Mouse (Mus musculus) limb, embryonic 11.5 days (tissue): ENCODE measurements around the gene Eef1b2. TPM values are rescaled to one million over a fixed set of nuclear protein-coding genes. Genes with fewer than 3 reads are reported as not detected.

Source experiments
- ATAC-seq: fragments of 200-750 bp; cut with Nextera tagmentation; 2 replicates; pipeline ENCODE4 v1.8.0; 2017; ENCODE audit warnings: low read depth; ENCODE audit not compliant: insufficient number of reproducible peaks, low FRiP score, low TSS enrichment
- DNase-seq: peaks from one replicate; pipeline ENCODE4 v3.0.0-alpha.2; 2015; ENCODE audit warnings: low spot score
- H3K27ac ChIP-seq: fragments of 300-500 bp; sonication (generic); replicated peaks from 2 replicates; pipeline ENCODE4 v1.5.1; 2014; ENCODE audit warnings: low read depth, mild to moderate bottlenecking, low read length
- H3K27me3 ChIP-seq: fragments of 300-500 bp; sonication (generic); 2 replicates; pipeline ENCODE4 v1.6.1; 2014; ENCODE audit warnings: mild to moderate bottlenecking, low read length, mixed read lengths; ENCODE audit not compliant: control insufficient read depth, insufficient read depth
- H3K36me3 ChIP-seq: fragments of 300-500 bp; sonication (generic); 2 replicates; pipeline ENCODE4 v1.6.1; 2014; ENCODE audit warnings: mild to moderate bottlenecking, low read length, moderate library complexity, mixed read lengths; ENCODE audit not compliant: control insufficient read depth, insufficient read depth
- H3K4me1 ChIP-seq: fragments of 300-500 bp; sonication (generic); 2 replicates; pipeline ENCODE4 v1.6.1; 2014; ENCODE audit warnings: low read length, mixed read lengths; ENCODE audit not compliant: control insufficient read depth, insufficient read depth
- H3K4me2 ChIP-seq: fragments of 300-500 bp; sonication (generic); 2 replicates; pipeline ENCODE4 v1.6.1; 2014; ENCODE audit warnings: low read depth, mild to moderate bottlenecking, moderate library complexity; ENCODE audit not compliant: severe bottlenecking
- H3K4me3 ChIP-seq: fragments of 300-500 bp; sonication (generic); 2 replicates; pipeline ENCODE4 v1.5.1; 2014; ENCODE audit warnings: low read depth, low read length
- H3K9ac ChIP-seq: fragments of 300-500 bp; sonication (generic); 2 replicates; pipeline ENCODE4 v1.6.1; 2014; ENCODE audit warnings: mild to moderate bottlenecking, low read length
- H3K9me3 ChIP-seq: fragments of 300-500 bp; sonication (generic); 2 replicates; pipeline ENCODE4 v1.6.1; 2016; ENCODE audit warnings: low read length; ENCODE audit not compliant: control insufficient read depth
- WGBS: fragments of 180-500 bp; shearing (Covaris S2); extraction: QIAGEN DNeasy Blood & Tissue Kit; methylation state at CpG from one replicate; pipeline ENCODE4 v1.1.7; 2014; 5-methylcytosine and 5-hydroxymethylcytosine counted together
- polyA plus RNA-seq: library from polyadenylated mRNA; unstranded; fragments of >200 nt; fragmentation: Nextera tagmentation; extraction: Ambion mirVana; gene quantifications from 2 replicates; pipeline ENCODE4 v1.2.1, GENCODE M21; 2014

The Eef1b2 gene
- polyA plus RNA-seq, 1 experiment from 2014 or later, result 703 TPM

DNA sequence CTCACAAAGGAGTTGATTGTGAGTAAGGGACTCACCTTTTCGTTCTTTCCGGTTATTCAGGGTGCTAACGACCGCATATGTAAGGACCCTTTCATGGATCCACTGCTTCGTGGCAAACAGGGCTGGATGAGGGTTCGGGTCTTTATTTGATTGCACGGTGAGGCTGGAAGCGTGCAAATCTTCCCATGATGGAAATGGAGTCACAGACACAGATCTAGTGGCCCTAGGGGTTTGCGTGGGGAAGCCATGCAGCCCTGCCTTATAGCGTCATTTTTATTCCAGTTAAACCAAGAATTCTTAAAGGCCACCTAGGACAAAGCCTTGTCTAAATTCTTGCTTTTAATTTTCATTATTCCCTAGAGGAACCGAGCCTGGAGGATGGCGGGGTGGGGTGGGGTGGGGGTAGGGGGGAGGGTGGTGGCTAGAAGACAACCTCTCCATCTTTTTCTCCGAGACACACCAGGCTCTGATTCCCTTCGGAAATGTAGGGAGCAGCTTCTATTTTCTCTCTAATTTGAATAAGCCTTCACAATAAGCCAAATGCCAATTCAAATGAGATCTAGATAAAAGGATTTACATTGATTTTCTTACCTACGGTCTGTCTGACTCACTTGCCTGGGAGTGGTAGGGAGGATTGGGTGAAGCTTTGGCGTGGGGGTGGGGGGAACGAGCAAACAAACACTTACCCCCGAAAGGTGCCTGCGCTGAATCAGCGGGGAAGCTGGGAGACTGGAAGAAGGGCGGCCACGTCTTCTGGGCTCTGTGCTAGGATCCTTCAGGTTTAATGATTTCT is 37.0 kb downstream of the Eef1b2 start:
- 20% methylated on average over 22 of the region's 22 CpGs for WGBS
- no peak overlapping the region for H3K4me2 ChIP-seq
- no peak overlapping the region for H3K9ac ChIP-seq
- no peak for ATAC-seq
- peaks cover 3% of the 10 kb centered on the region; the same call in 1 of the 2 replicates for H3K4me1 ChIP-seq
- H3K4me3 ChIP-seq, result no peak overlapping the region
- no peaks in the 10 kb centered on the region for H3K9me3 ChIP-seq
- no peak overlapping the region for H3K27ac ChIP-seq
- DNase-seq, result no peak
- H3K36me3 ChIP-seq, result no peaks in the 10 kb centered on the region
- H3K27me3 ChIP-seq, result 0 out of 2 replicates have a peak, but pooled peaks cover 7% of the 10 kb centered on the region

DNA sequence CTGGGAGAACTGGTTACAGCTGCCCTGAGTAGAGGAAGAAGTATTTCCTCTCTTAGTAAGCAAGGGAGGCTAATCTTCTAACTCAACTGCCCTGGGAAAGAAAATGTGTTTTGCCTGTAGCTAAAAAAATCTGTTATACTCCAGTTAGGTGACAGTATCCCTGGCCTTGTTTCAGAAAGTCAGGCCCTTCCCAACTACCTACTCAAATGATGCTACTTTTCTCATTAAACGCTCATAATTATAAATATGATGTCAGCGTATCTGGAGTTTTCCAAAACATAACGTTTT is 37.6 kb downstream of the Eef1b2 start, which contains the start of gene Gpr1:
Gene Gpr1 (minus strand): TSS at position 273 of the 288 bp plus-strand sequence.
- ATAC-seq, result no peak
- Histone ChIP-seq H3K9ac (no peak within 1 kb of the TSS), H3K9me3 (no peaks in the 10 kb centered on the region), H3K4me3 (no peak within 1 kb of the TSS), H3K4me1 (peaks cover 3% of the 10 kb centered on the region; the same call in 1 of the 2 replicates), H3K27ac (no peak within 1 kb of the TSS), H3K4me2 (no peak within 1 kb of the TSS), H3K36me3 (no peaks in the 10 kb centered on the region), H3K27me3 (0 out of 2 replicates have a peak, but pooled peaks cover 5% of the 10 kb centered on the region)
- no peak for DNase-seq
- WGBS, result 35% methylated on average over 3 of the region's 3 CpGs

DNA sequence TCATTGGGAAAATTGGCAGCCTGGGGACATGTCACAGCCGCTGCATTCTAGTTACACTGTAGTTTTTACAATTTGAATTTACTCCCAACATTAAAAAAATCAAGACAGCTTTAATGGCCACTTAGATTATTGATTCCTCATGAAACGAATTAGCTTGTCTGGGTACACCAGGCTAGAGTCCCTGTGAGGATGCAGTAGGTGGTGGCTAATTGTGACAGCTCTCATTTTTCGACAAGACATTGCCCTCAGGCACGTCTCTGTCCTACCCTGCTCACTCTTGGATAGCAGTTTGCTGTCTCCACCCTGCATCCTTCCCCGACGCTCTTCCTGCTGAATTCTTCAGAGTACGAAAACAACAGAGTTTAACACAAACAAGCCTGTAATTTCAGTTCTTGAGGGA is 38.0 kb downstream of the Eef1b2 start:
- 37% methylated on average over 7 of the region's 7 CpGs for WGBS
- Histone ChIP-seq H3K9me3 (no peaks in the 10 kb centered on the region), H3K4me3 (no peak overlapping the region), H3K4me1 (peaks cover 3% of the 10 kb centered on the region; the same call in 1 of the 2 replicates), H3K4me2 (no peak overlapping the region), H3K27ac (no peak overlapping the region), H3K9ac (no peak overlapping the region), H3K36me3 (no peaks in the 10 kb centered on the region), H3K27me3 (0 out of 2 replicates have a peak, but pooled peaks cover 5% of the 10 kb centered on the region)
- DNase-seq (no peak), ATAC-seq (no peak)

DNA sequence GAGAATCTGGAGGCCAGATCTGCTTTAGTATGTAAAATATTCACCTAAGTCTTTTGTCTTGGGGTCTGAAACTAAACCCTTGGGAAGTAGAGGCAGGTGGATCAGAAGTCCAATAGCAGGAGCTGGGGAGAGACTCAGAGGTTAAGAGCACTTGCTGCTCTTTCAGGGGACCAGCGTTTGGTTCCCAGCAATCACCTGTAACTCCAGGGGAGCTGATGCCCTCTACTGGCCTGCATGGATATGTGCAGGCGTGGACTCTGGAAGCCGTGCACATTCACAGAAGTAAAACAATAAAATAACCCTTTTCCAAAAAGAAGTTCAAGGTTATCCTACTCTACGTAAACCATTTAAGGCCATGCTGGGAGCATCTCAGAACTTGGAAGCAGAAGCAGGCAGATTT is 42.7 kb downstream of the Eef1b2 start:
- 0 out of 2 replicates have a peak, but pooled peaks cover 5% of the 10 kb centered on the region for H3K27me3 ChIP-seq
- DNase-seq (no peak), ATAC-seq (no peak)
- H3K4me1 ChIP-seq, result no peaks in the 10 kb centered on the region
- no peaks in the 10 kb centered on the region for H3K36me3 ChIP-seq
- no peak overlapping the region for H3K9ac ChIP-seq
- no peak overlapping the region for H3K27ac ChIP-seq
- WGBS, result 91% methylated on average over 4 of the region's 4 CpGs
- no peak overlapping the region for H3K4me2 ChIP-seq
- H3K9me3 ChIP-seq, result no peaks in the 10 kb centered on the region
- H3K4me3 ChIP-seq, result no peak overlapping the region

DNA sequence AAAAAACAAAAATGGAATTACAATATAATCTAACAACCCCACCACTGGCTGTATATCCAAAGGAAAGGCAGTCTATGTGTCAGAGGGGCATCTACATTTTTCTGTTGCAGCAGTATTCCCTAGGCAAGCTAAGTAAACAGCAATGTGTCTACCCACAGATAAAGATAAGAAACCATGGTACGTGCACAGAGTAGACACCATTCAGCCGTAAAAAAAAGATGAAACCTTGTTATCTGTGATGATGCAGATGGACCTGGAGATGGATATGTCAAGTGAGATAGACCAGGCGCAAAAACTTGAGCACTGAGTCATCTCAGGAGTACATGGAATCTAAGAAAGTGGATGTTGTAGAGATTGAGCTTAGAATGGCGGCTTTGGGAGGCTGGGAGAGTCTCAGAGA is 48.4 kb downstream of the Eef1b2 start:
- no peak overlapping the region for H3K4me2 ChIP-seq
- WGBS, result 77% methylated on average over 4 of the region's 4 CpGs
- no peak for ATAC-seq
- no peak overlapping the region for H3K9ac ChIP-seq
- H3K4me1 ChIP-seq, result no peaks in the 10 kb centered on the region
- H3K9me3 ChIP-seq, result no peaks in the 10 kb centered on the region
- DNase-seq, result no peak
- H3K4me3 ChIP-seq, result no peak overlapping the region
- no peaks in the 10 kb centered on the region for H3K36me3 ChIP-seq
- no peaks in the 10 kb centered on the region for H3K27me3 ChIP-seq
- H3K27ac ChIP-seq, result no peak overlapping the region

DNA sequence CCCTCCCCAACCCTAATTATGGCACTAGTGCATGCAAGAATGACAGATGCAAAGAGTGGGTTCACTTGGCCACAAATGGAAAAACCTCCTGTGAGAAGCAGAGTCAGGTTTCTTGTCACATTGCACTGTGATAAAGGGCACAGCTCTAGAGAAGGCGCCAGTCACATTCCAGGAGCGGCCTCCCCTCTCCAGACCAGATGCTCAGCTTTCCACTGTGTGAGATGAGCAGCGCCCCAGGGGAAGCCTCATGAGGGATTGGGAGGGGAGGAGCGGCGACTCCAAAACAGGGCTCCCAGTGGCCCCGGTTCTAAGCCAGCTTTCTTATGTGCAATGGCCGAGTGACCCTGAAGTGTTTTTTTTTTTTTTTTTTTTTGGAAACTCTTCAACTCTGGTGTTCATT is 49.3 kb downstream of the Eef1b2 start:
- Histone ChIP-seq H3K27me3 (no peaks in the 10 kb centered on the region), H3K4me2 (no peak overlapping the region), H3K9ac (no peak overlapping the region), H3K36me3 (no peaks in the 10 kb centered on the region), H3K9me3 (no peaks in the 10 kb centered on the region), H3K4me1 (no peaks in the 10 kb centered on the region), H3K27ac (no peak overlapping the region), H3K4me3 (no peak overlapping the region)
- 3% methylated on average over 7 of the region's 7 CpGs for WGBS
- peak; percentile 47 for DNase-seq
- ATAC-seq, result peak; percentile 60; the same call in 1 of the 2 replicates

DNA sequence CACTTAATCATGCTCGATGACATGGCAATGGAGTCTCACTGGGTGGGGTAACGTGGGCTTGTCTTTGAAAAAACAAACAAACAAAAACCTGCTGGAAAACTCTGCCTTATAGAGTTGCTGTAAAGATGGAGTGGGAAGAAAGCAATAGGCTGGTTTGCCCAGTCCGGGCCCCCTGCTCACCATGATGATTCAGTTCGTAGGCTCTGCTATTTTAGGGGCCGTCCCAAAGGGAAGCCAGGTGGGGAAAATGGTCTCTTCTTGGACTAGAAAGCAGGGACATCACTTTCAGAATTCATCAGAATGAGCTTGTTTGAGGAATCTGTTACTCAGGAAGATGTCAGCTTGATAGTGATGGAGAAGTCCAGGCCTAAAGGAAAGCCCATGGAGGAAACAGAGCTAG is 50.6 kb downstream of the Eef1b2 start:
- no peaks in the 10 kb centered on the region for H3K9me3 ChIP-seq
- DNase-seq (no peak), ATAC-seq (no peak)
- no peak overlapping the region for H3K4me2 ChIP-seq
- H3K9ac ChIP-seq, result no peak overlapping the region
- H3K27me3 ChIP-seq, result no peaks in the 10 kb centered on the region
- no peaks in the 10 kb centered on the region for H3K4me1 ChIP-seq
- H3K27ac ChIP-seq, result no peak overlapping the region
- no peaks in the 10 kb centered on the region for H3K36me3 ChIP-seq
- H3K4me3 ChIP-seq, result no peak overlapping the region
- 63% methylated on average over 5 of the region's 5 CpGs for WGBS
